Mouse (Mus musculus): ENCODE measurements around the gene Scn2a. TPM values are rescaled to one million over a fixed set of nuclear protein-coding genes. Genes with fewer than 3 reads are reported as not detected.

Scn2a gene
- polyA plus RNA-seq, 1 experiment from 2014 or later: 7.5 TPM

DNA sequence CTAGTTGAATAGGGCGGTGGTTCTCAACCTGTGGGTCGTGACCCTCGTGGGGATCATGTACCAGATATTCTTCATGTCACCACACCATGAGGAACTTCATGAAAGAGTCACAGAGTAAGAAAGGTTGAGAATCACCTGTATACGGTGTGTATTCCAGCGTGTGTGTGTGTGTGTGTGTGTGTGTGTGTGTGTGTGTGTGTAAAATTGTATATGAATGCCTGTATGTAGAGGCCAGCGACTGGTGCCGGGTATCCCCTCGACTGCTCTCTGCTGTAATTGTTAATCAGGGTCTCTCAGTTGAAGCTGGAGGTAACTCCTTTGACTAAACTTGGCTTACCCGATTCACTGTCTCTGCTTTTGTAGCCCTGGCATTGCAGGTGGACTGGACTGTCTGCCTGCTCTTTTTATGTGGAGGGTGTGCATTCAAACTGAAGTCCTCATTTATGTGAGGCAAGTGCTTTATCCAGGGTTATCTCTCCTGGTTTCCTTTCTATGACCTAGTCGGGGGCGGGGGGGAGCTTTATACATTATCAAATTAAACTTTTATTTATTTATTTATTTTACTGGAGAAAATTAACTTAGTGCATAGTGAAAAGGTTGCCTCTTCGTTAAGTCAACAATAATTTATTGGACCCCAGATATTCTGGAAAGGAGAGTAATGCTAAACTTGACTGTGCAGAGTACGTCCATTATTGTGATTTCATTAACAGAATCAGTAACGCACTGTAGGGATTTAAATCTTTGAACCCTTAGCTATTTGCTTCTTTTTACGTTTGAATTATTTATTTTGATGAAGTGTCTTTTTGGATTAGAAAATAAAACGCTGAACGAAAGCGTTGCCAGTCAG is 47.2 kb downstream of the Scn2a start:
- Histone ChIP-seq H3K27me3 (ENCODE audit: insufficient read depth, poor library complexity, severe bottlenecking) (no peaks in the 10 kb centered on the region), H3K4me1 (replicated peaks) (peaks cover 15% of the 10 kb centered on the region; the same call in 1 of the 2 replicates), H3K4me3 (peak overlapping the region; percentile 43), H3K9me3 (no peaks in the 10 kb centered on the region), H3K36me3 (no peaks in the 10 kb centered on the region), H3K27ac (no peak overlapping the region)
- 54% methylated on average over 18 of the region's 18 CpGs for WGBS
- DNase-seq (ENCODE audit: low spot score): no peak

DNA sequence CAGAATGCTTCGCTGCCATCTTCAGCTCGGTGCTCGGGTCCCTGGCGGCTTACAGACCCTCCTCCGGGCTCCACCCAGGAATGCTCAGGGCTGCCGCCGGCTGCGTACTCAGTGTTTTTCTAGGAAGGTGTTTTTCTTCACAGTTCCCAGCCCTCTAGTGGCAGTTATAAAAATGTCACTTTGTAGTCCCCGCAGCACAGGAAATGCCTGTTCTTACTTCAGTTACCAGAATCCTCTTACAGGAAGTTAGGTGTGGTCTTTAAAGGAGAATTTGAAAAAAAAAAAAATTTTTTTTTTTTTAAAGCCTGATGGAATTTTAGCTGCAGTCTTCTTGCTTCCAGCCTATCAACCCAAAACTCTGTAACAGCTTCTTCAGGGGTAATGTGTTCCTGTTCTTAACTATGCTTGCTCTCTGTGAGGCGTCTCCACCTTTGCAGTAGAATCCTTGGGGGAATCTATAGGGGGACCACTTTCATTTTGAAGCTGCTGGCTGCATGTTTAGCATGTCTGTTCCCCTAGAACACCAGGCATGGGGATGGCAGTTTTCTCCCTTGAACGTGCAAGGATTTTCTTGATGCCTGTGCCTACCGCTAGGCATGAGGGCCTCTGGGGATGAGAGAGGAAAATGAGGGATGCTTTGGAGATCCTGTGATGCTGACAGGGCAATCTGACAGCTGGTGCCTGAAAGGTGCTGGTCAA is 48.0 kb downstream of the Scn2a start:
- DNase-seq (ENCODE audit: low spot score): peak; percentile 83
- peak overlapping the region; percentile 43 for H3K4me3 ChIP-seq
- peak overlapping the region; percentile 74 for H3K27ac ChIP-seq
- no peaks in the 10 kb centered on the region for H3K9me3 ChIP-seq
- no peaks in the 10 kb centered on the region for H3K27me3 ChIP-seq (ENCODE audit: insufficient read depth, poor library complexity, severe bottlenecking)
- 17% methylated on average over 12 of the region's 12 CpGs for WGBS
- H3K4me1 ChIP-seq (replicated peaks): peaks cover 15% of the 10 kb centered on the region; the same call in 1 of the 2 replicates
- no peaks in the 10 kb centered on the region for H3K36me3 ChIP-seq

- no peak overlapping the region for H3K27ac ChIP-seq
- peaks cover 13% of the 10 kb centered on the region; the same call in 1 of the 2 replicates for H3K4me1 ChIP-seq (replicated peaks)
- H3K27me3 ChIP-seq (ENCODE audit: insufficient read depth, poor library complexity, severe bottlenecking): no peaks in the 10 kb centered on the region
- WGBS: 81% methylated on average over 8 of the region's 8 CpGs
- H3K4me3 ChIP-seq: no peak overlapping the region
- H3K36me3 ChIP-seq: no peaks in the 10 kb centered on the region
- no peak for DNase-seq (ENCODE audit: low spot score)
- H3K9me3 ChIP-seq: no peaks in the 10 kb centered on the region
These were observed 49.0 kb downstream of the Scn2a start for GRCm38 (mm10) chr2:65669561-65669960.

GRCm38 (mm10) chr2:65670153-65670817 is 49.7 kb downstream of the Scn2a start:
- peaks cover 7% of the 10 kb centered on the region; the same call in 1 of the 2 replicates for H3K4me1 ChIP-seq (replicated peaks)
- no peak overlapping the region for H3K27ac ChIP-seq
- H3K9me3 ChIP-seq: no peaks in the 10 kb centered on the region
- 70% methylated on average over 12 of the region's 12 CpGs for WGBS
- no peak for DNase-seq (ENCODE audit: low spot score)
- H3K4me3 ChIP-seq: no peak overlapping the region
- no peaks in the 10 kb centered on the region for H3K36me3 ChIP-seq
- H3K27me3 ChIP-seq (ENCODE audit: insufficient read depth, poor library complexity, severe bottlenecking): no peaks in the 10 kb centered on the region

DNA sequence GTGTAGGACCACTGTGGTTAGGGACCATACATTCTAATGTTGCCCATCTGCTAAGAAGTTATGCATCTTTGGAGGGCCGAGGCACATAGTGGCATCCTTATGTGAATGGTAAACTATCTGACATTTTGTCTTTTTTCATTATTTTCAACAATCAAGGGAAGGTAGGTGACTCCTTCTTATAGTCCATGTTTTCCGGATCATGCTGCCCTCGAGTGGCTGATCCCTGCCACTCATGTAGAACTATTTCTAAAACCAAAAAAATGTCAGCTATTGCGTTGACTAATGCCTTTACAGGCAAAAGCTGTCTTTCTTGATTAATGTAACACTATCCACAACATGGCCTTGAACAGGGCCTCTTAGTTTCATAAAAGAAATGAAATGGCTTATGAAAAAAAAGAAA is 59.0 kb downstream of the Scn2a start:
- H3K4me1 ChIP-seq (replicated peaks): no peaks in the 10 kb centered on the region
- 86% methylated on average over 4 of the region's 4 CpGs for WGBS
- H3K27me3 ChIP-seq (ENCODE audit: insufficient read depth, poor library complexity, severe bottlenecking): no peaks in the 10 kb centered on the region
- H3K36me3 ChIP-seq: no peaks in the 10 kb centered on the region
- H3K9me3 ChIP-seq: no peaks in the 10 kb centered on the region
- no peak overlapping the region for H3K27ac ChIP-seq
- H3K4me3 ChIP-seq: no peak overlapping the region
- DNase-seq (ENCODE audit: low spot score): no peak

DNA sequence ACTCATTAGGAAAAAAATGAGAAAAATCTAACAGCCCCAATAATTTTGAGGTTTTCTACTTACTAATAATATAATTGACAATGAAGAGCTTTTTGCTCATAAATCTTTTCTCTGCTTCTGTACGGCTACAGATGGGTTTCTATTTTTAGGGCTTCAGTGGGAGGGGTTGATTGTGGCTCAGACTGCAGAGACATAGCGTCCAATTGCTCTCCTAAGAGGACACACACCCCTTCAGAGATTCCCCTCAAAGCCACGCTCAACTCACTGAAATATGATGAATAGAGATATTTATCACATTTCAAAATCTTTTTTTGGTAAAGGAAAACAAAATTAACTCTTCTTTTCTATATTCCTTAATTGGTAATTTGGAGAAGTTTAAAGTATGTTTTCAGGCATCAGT is 64.6 kb downstream of the Scn2a start:
- no peak for DNase-seq (ENCODE audit: low spot score)
- H3K27ac ChIP-seq: no peak overlapping the region
- WGBS: 89% methylated on average over 3 of the region's 3 CpGs

DNA sequence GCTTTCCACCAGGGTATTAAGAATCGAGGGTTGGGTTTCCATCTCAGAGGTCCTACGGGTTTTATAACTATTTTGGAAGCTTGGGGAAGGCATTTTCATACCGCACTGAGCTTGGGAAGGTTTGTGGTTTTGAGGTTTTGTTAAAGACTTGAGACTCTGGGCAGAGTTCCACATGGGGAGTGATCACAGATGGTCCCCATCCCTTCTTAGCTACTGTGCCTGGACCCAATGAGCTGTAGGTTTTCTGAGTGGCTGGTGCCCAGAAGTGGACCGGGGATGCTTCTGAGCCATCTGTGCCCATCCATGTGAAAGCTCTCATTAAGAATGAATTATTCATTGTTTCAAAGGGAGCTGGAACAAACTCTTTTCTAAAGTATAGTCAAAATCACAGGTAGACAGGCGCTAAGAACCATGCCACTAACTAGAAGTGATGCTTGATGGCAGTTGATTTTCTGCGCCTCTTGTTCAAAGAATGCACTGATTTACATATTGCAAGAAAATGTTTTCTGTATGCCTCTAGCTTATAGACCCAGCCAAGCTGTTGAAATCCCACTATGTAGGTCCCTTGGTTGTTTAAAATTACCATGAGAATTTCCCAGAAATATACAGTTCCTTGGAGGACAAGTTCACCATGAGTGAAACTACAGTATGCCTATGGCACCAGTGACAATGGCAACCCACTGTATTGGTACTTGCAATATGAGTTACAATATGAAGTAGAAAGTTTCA is 70.0 kb downstream of the Scn2a start:
- H3K27ac ChIP-seq: no peak overlapping the region
- H3K9me3 ChIP-seq: no peaks in the 10 kb centered on the region
- no peak for DNase-seq (ENCODE audit: low spot score)
- 88% methylated on average over 6 of the region's 6 CpGs for WGBS
- H3K36me3 ChIP-seq: no peaks in the 10 kb centered on the region
- no peaks in the 10 kb centered on the region for H3K27me3 ChIP-seq (ENCODE audit: insufficient read depth, poor library complexity, severe bottlenecking)
- no peaks in the 10 kb centered on the region for H3K4me1 ChIP-seq (replicated peaks)
- no peak overlapping the region for H3K4me3 ChIP-seq

More for the DNA sequence above, 64.6 kb downstream of the Scn2a start:
- no peaks in the 10 kb centered on the region for H3K4me1 ChIP-seq (replicated peaks)
- H3K9me3 ChIP-seq: no peaks in the 10 kb centered on the region
- H3K36me3 ChIP-seq: no peaks in the 10 kb centered on the region
- no peaks in the 10 kb centered on the region for H3K27me3 ChIP-seq (ENCODE audit: insufficient read depth, poor library complexity, severe bottlenecking)
- no peak overlapping the region for H3K4me3 ChIP-seq

DNA sequence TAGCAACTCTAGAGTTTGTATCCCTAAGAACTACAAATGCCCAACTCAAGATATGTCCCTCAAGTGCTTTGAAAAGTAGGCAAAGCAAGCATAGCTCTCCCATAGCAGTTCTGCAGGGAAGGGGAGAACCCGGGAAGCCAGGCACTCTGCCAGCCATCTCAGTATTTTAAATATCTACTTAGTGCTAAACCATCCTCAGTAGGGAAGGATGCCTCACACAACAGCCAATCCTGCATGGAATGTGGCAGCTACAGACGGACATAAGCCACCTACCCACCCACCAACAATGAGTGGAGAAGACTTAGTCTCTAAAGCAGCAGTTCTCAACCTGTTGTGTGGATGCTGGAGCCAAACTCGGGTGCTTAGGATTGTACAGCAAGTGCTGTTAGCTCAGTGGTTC is 73.9 kb downstream of the Scn2a start:
- WGBS: 84% methylated on average over 3 of the region's 3 CpGs
- H3K4me3 ChIP-seq: no peak overlapping the region
- H3K27ac ChIP-seq: no peak overlapping the region
- no peaks in the 10 kb centered on the region for H3K36me3 ChIP-seq
- no peak for DNase-seq (ENCODE audit: low spot score)
- H3K9me3 ChIP-seq: no peaks in the 10 kb centered on the region
- H3K4me1 ChIP-seq (replicated peaks): no peaks in the 10 kb centered on the region
- no peaks in the 10 kb centered on the region for H3K27me3 ChIP-seq (ENCODE audit: insufficient read depth, poor library complexity, severe bottlenecking)

GRCm38 (mm10) chr2:65695061-65695460 is 74.5 kb downstream of the Scn2a start:
- WGBS: 74% methylated on average over 7 of the region's 7 CpGs
- no peaks in the 10 kb centered on the region for H3K9me3 ChIP-seq
- H3K36me3 ChIP-seq: no peaks in the 10 kb centered on the region
- H3K4me3 ChIP-seq: no peak overlapping the region
- H3K27ac ChIP-seq: no peak overlapping the region
- H3K4me1 ChIP-seq (replicated peaks): no peaks in the 10 kb centered on the region
- no peaks in the 10 kb centered on the region for H3K27me3 ChIP-seq (ENCODE audit: insufficient read depth, poor library complexity, severe bottlenecking)
- DNase-seq (ENCODE audit: low spot score): no peak

DNA sequence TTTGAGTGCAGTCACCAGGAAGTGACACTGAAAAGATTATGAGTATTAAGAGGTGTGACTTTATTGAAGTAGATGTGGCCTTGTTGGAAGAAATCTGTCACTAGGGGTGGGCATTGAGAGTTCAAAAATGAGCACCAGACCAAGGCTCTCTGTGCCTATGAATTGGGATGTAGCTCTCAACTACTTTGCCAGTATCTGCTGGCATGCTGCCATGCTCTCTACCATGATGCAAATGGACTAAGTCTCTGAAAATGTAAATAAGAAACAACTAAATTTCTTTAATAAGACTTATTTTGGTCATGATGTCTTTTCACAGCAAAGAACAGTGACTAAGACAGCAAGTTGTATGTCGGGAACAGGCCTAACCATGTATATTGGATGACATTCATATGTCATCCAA is 79.7 kb downstream of the Scn2a start:
- no peaks in the 10 kb centered on the region for H3K9me3 ChIP-seq
- 85% methylated on average over 1 of the region's 1 CpGs for WGBS
- no peaks in the 10 kb centered on the region for H3K4me1 ChIP-seq (replicated peaks)
- no peak overlapping the region for H3K4me3 ChIP-seq
- no peak overlapping the region for H3K27ac ChIP-seq
- DNase-seq (ENCODE audit: low spot score): no peak
- no peaks in the 10 kb centered on the region for H3K27me3 ChIP-seq (ENCODE audit: insufficient read depth, poor library complexity, severe bottlenecking)
- H3K36me3 ChIP-seq: no peaks in the 10 kb centered on the region; the same call in 1 of the 2 replicates

- H3K27ac ChIP-seq: no peak overlapping the region
- no peaks in the 10 kb centered on the region for H3K4me1 ChIP-seq (replicated peaks)
- DNase-seq (ENCODE audit: low spot score): no peak
- H3K9me3 ChIP-seq: no peaks in the 10 kb centered on the region
- no peaks in the 10 kb centered on the region for H3K27me3 ChIP-seq (ENCODE audit: insufficient read depth, poor library complexity, severe bottlenecking)
- 92% methylated on average over 3 of the region's 3 CpGs for WGBS
- H3K4me3 ChIP-seq: no peak overlapping the region
- H3K36me3 ChIP-seq: no peaks in the 10 kb centered on the region; the same call in 1 of the 2 replicates
These were observed 80.6 kb downstream of the Scn2a start for GRCm38 (mm10) chr2:65701175-65701574.

GRCm38 (mm10) chr2:65722219-65722800 is 101.7 kb downstream of the Scn2a start:
- Histone ChIP-seq H3K27ac (no peak overlapping the region), H3K4me3 (no peak overlapping the region), H3K36me3 (no peaks in the 10 kb centered on the region), H3K27me3 (ENCODE audit: insufficient read depth, poor library complexity, severe bottlenecking) (no peaks in the 10 kb centered on the region), H3K4me1 (replicated peaks) (no peaks in the 10 kb centered on the region), H3K9me3 (no peaks in the 10 kb centered on the region)
- WGBS: 90% methylated on average over 6 of the region's 6 CpGs
- DNase-seq (ENCODE audit: low spot score): no peak

Data from hindbrain, embryonic 10.5 days (tissue).